Mouse (Mus musculus) frontal cortex, postnatal 14 days (tissue): Measurements from ENCODE around the gene Fam214b.

Source experiments
- DNase-seq, 2 experiments: peaks; one replicate each; pipeline ENCODE4 v3.0.0; 2022; ENCODE audit warnings: low spot score in 2 of 2

The Fam214b gene

GRCm38 (mm10) chr4:43038567-43039495 is 7.2 kb downstream of the Fam214b start:
- peak in 1 of 2 experiments; percentile 33 for DNase-seq

GRCm38 (mm10) chr4:43037860-43038566 is 8.0 kb downstream of the Fam214b start:
- DNase-seq = no peak

DNA sequence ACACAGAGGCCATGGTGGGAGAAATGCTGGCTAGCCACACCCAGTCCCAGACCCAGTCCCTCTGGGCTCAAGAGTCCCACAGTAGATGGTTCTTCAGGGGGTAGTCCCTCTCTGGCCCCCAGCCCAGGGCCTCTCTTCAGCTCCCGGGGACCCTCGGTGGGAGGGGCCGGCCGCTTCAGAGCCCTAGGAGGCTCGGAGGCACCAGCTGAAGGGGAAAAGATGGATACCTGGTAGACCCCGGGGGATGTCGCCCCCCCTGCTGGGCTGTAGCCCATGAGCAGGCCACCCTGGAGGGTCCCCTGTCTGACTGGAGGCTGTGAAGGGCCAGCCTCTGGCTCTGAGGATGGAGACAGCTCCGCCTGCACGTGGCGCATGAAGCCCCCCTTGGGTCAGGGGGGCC is 9.7 kb downstream of the Fam214b start:
- DNase-seq = no peak

DNA sequence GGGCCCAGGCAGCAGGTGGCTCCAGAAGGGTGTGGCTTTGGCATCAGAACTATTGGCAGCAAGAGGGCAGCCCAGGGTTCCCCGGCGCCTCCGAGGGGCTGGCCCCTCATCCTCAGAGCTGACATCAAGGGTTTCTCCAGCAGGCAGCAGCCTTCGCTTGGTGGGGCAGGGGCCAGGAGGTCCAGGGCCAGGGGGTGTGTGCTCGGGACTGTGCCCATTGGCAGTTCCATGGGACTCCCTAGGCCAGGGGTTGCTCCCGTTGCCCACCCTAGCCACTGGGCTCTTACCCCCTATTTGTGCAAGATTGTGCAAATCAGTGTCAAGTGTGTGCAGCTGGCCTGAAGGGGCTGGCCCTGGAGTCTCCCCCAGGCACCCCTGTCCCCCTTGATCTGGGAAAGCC is 10.2 kb downstream of the Fam214b start:
- DNase-seq = no peak

GRCm38 (mm10) chr4:43033481-43033880 is 12.5 kb downstream of the Fam214b start:
- no peak for DNase-seq

DNA sequence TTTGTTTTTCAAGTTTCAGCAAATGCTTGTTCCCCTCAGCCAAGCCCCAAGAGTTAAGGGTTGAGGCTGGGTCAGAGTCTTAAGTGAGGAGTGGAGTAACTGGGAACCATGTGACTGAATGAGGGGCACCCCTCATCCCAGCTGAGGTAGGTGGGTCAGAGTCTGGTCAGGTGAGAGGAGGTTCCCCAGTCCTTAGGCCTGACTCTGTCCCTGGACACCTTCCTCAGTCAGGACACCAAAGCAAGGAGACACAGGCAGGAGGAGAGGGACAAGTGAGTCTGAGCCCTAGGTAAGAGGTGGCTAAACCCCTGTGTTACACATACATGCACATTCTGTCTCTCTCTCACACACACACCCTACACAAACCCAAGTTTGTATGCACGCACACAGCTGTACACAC is 13.5 kb downstream of the Fam214b start:
- no peak for DNase-seq

- peak; percentile 88 to 91 for DNase-seq
Observed at GRCm38 (mm10) chr4:43031237-43031995, 14.6 kb downstream of the Fam214b start, which contains the start of gene Stoml2. Stoml2 (minus strand) TSS chr4:43031710.

DNA sequence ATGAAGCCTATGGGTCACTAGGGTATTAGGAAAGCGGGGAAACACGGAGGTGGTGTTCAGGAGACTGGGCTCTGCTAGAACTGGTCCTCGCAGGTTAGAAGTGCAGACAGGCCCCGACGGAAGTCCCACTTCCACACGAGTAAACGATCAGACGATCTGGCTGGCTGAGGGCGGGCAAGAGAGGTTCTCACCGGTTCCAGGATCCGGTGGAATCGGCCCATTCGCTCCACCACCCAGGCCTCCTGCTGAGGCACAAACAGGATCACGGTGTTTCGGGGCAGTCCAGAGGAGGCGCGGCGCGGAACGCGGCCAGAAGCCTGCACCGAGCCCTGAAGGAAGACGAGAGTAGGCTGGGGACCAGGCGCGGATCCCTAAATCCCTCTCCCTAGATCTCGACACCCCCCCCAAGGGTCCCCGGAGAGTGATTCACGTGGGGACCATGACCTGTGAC is 15.2 kb downstream of the Fam214b start:
- DNase-seq = no peak

- DNase-seq = no peak
Observed at GRCm38 (mm10) chr4:43030352-43030751, 15.7 kb downstream of the Fam214b start.

DNA sequence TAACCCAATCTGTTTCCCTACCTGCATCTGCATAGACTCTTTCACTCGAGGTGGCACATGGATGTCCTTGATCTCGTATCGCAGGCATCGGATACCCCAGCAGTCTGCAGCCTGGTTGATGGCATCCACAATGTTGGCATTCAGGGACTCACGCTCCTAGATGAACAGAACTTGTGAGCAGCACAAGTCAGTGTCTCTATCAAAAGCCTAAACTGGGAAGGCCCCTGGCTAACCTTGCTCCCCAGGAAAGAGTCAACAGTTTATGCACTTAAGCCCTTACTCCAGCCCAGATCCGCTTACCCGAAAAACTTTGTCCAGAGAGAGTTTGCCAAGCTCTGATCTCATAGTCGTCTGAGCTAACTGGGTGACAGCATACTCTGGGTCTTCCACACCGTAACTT is 16.3 kb downstream of the Fam214b start:
- no peak for DNase-seq

DNA sequence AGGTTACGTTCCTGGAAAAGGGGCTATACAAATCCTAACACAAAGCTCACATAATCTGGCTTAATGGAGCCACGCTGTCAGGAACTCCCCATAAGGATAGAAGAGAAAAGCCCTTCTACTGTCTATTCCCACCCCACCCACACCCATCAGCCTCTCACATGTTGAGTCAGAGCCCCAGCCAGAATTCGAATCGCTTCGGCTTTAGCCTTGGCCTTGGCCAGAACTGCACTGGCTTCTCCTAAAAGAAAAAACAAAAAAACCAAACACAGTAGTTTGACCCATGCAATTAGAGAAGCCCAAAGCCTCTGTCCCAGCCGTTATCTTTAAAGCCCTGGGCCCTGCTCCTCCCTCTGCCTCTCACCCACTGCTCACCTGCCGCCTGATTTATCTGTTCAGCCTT is 16.9 kb downstream of the Fam214b start:
- no peak for DNase-seq

- peak; percentile 91 to 94 for DNase-seq
Observed at GRCm38 (mm10) chr4:43025084-43025960, 20.7 kb downstream of the Fam214b start, which contains the start of gene Pigo. Pigo (minus strand) TSS chr4:43025819.

GRCm38 (mm10) chr4:43024673-43025072 is 21.3 kb downstream of the Fam214b start:
- DNase-seq = no peak

DNA sequence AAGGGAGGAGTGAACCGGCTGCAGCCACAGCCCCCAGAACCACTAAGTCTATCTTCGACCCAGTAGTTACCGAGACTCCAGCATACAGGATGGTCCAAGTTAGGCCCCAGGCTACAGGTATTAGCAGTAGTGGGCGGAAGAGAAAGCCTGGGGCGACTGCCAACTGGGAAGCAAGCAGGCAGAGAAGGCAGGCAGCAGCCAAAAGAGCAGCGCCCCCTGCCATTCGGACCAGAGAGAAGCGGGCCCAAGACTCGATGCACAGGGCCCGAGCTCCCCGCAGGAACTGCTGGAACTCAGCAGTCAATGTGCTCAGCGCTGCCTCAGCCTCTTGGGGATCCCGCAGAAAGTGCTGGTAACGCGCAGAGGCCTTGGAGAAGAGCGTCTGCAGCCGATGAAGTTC is 24.7 kb downstream of the Fam214b start:
- DNase-seq = no peak

GRCm38 (mm10) chr4:43020876-43021275 is 25.1 kb downstream of the Fam214b start:
- no peak for DNase-seq

- DNase-seq = no peak
Observed at GRCm38 (mm10) chr4:43019641-43020465, 26.2 kb downstream of the Fam214b start.

DNA sequence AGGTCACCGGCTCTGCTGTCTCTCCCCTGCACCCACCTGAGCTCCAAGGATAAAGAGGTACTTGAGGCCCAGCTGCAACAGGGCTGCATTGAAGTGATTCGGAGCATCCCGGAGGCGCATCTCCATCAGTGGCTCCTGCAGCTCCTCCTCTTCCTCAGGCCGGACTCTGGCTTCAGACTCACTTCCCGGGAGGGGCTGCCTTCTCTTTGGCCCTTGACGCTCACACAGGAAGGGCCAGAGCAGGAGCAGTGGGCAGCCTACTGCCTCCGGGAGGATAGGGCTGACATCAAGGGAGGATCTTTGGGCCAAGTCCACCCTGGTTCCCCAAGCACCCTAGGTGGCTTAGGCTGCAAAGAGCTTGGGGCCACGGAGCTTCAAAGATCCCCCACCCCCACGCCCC is 26.8 kb downstream of the Fam214b start:
- no peak for DNase-seq

GRCm38 (mm10) chr4:43018156-43018555 is 27.9 kb downstream of the Fam214b start:
- DNase-seq = no peak

DNA sequence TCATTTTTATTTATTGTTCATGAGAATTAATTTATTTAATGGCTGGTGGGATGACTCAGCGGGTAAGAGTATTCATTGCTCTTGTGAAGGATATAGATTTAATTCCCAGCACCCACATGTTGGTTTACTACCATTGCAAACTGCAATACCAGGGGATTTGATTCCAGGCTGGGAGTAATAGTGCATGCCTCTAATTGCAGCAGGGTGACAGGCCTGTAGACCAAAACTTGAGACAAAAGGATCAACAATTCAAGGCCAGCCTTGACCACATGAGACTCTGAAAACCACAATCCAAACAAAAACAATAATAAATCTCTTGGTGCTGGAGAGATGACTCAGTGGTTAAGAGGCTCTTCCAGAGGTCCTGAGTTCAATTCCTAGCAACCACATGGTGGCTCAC is 33.9 kb downstream of the Fam214b start:
- DNase-seq = no peak
